Mouse (Mus musculus) right cerebral cortex, postnatal 36 days (tissue): Measurements from ENCODE around the gene Rgl3.

ENCODE experiments used
- DNase-seq, 2 experiments: peaks; one replicate each; pipeline ENCODE4 v3.0.0; 2022; ENCODE audit warnings: low spot score in 2 of 2, mixed read lengths in 1 of 2

Rgl3 gene

DNA sequence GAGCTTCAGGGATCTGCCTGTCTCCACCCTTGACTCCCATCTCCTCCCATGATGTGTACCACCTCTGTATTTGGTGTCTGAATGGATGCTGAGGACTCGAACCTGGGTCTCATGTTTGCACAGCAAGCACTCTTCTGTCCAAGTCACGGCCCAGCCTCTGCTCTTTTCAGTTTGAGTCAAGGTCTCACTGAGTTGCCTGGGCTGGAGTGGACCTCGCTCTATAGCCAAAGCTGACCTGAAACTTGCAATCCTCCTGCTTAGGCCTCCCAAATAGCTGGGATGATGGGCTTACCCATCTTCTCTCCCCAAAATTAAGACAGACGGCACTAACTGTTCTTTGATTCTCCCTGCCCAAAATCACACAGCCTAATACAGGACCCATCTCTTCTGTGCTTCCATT, 66.2 kb downstream of the Rgl3 start:
- no peak for DNase-seq
